Mouse (Mus musculus) embryonic facial prominence, embryonic 15.5 days (tissue): ENCODE measurements around the gene Dlgap5. TPM values are rescaled to one million over a fixed set of nuclear protein-coding genes. Genes with fewer than 3 reads are reported as not detected.

ENCODE experiments used
- ATAC-seq: fragments of 200-750 bp; cut with Nextera tagmentation; 2 replicates; pipeline ENCODE4 v1.8.0; 2017; ENCODE audit warnings: low read depth, moderate TSS enrichment; ENCODE audit not compliant: insufficient number of reproducible peaks, low FRiP score, low TSS enrichment
- H3K27ac ChIP-seq: fragments of 300-500 bp; sonication (generic); replicated peaks from 2 replicates; pipeline ENCODE4 v1.5.1; 2015; ENCODE audit warnings: mild to moderate bottlenecking, inconsistent platforms
- H3K27me3 ChIP-seq: fragments of 300-500 bp; sonication (generic); 2 replicates; pipeline ENCODE4 v1.6.1; 2015; ENCODE audit warnings: inconsistent platforms
- H3K36me3 ChIP-seq: fragments of 300-500 bp; sonication (generic); 2 replicates; pipeline ENCODE4 v1.6.1; 2015; ENCODE audit warnings: mild to moderate bottlenecking, inconsistent platforms
- H3K4me1 ChIP-seq: fragments of 300-500 bp; sonication (generic); 2 replicates; pipeline ENCODE4 v1.6.1; 2015; ENCODE audit warnings: inconsistent platforms
- H3K4me2 ChIP-seq: fragments of 300-500 bp; sonication (generic); replicated peaks from 2 replicates; pipeline ENCODE4 v1.6.1; 2015; ENCODE audit warnings: mild to moderate bottlenecking, inconsistent platforms
- H3K4me3 ChIP-seq: fragments of 300-500 bp; sonication (generic); replicated peaks from 2 replicates; pipeline ENCODE4 v1.5.1; 2015; ENCODE audit warnings: mild to moderate bottlenecking, inconsistent platforms
- H3K9ac ChIP-seq: fragments of 300-500 bp; sonication (generic); 2 replicates; pipeline ENCODE4 v1.6.1; 2015; ENCODE audit warnings: inconsistent platforms
- H3K9me3 ChIP-seq: fragments of 300-500 bp; sonication (generic); replicated peaks from 2 replicates; pipeline ENCODE4 v1.6.1; 2016; ENCODE audit warnings: inconsistent platforms
- WGBS: fragments of 180-500 bp; shearing (Covaris S2); methylation state at CpG from one replicate; pipeline ENCODE4 v1.1.7; 2015; 5-methylcytosine and 5-hydroxymethylcytosine counted together
- polyA plus RNA-seq: library from polyadenylated mRNA; unstranded; fragments of >200 nt; fragmentation: Nextera tagmentation; extraction: Ambion mirVana; gene quantifications from 2 replicates; pipeline ENCODE4 v1.2.1, GENCODE M21; 2015

Dlgap5 gene
- polyA plus RNA-seq, 1 experiment from 2014 or later, result 38.4 TPM

DNA sequence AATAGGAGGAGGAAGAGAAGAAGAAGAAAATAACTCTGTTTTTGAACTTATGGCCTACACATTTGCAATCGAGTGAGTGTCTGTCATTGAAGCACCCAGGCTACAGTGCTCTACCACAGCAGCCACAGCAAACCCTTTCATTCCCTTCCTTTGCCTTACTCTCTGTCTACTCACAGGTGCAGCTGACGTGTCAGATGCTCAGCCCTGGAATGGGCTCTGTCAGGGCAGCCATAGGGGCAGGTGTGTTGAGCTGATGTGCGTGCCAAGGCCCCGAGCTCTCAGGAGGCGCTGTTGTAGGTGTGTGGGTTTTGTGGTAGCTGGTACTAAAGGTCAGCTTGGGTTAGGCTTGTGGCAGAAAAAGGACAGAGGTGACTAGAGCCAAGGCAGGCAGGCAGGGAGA is 48.5 kb downstream of the Dlgap5 start:
- H3K4me1 ChIP-seq, result peaks cover 51% of the 10 kb centered on the region
- no peak overlapping the region for H3K27ac ChIP-seq
- H3K27me3 ChIP-seq, result peaks cover 21% of the 10 kb centered on the region
- H3K9me3 ChIP-seq, result no peaks in the 10 kb centered on the region
- H3K9ac ChIP-seq, result no peak overlapping the region
- H3K4me3 ChIP-seq, result no peak overlapping the region
- no peak for ATAC-seq
- no peak overlapping the region for H3K4me2 ChIP-seq
- WGBS, result 82% methylated on average over 5 of the region's 5 CpGs
- H3K36me3 ChIP-seq, result no peaks in the 10 kb centered on the region

DNA sequence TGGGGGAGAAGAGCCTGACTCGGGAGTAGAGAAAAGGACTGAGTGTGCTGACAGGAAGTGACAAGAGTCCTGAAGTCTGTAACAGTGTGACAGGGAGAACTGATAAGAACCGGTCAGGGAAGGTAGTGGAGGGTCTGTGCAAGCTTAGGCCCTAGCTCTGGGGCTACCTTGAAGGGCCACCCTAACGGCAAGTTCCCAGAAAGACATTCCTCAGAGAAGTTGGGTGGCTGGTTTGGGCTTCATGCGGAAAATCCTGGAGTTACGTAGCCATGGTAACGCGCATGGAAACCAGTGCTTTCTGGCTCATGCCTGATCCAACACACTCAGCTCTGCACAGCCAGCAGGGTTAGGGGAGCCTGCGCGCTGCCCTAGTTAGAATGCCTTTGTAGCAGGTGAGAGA is 50.7 kb downstream of the Dlgap5 start, which contains the start of gene Lgals3:
TSS of gene Lgals3 (plus strand) at position 291 of the 400 bp plus-strand sequence.
- Histone ChIP-seq H3K27me3 (peaks cover under 1% of the 10 kb centered on the region; the same call in 1 of the 2 replicates), H3K4me2 (peak within 1 kb of the TSS; percentile 30), H3K27ac (peak within 1 kb of the TSS; percentile 84), H3K9ac (no peak within 1 kb of the TSS), H3K4me3 (no peak within 1 kb of the TSS), H3K4me1 (peaks cover 38% of the 10 kb centered on the region), H3K36me3 (no peaks in the 10 kb centered on the region), H3K9me3 (no peaks in the 10 kb centered on the region)
- ATAC-seq, result peak; percentile 80; the same call in 1 of the 2 replicates
- WGBS, result 23% methylated on average over 9 of the region's 9 CpGs

DNA sequence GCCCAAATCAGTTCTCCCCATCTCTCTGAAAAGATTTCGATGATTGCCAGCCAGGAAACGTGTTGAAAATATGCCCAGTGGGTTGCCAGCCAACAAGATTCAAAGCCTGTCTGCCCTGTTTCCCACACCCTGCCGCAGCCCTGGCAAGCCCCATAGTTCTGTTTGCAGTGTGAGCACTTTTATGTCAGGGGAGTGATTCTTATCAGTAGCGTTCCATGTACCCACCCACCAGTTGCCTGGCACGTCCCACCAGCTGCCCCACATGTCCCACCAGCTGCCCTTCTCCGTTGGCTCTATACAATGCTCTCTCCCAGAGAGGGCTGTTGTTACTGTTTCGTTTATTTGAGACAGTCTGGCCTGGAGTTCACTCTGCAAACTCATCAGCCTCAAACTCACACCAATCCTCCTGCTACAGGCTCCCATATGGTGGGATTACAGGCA is 51.3 kb downstream of the Dlgap5 start:
- H3K4me2 ChIP-seq, result peak overlapping the region; percentile 30; the same call in 1 of the 2 replicates
- no peaks in the 10 kb centered on the region for H3K27me3 ChIP-seq
- H3K9ac ChIP-seq, result no peak overlapping the region
- peak overlapping the region; percentile 84 for H3K27ac ChIP-seq
- H3K9me3 ChIP-seq, result no peaks in the 10 kb centered on the region
- no peak overlapping the region for H3K4me3 ChIP-seq
- H3K4me1 ChIP-seq, result peaks cover 38% of the 10 kb centered on the region
- H3K36me3 ChIP-seq, result no peaks in the 10 kb centered on the region
- WGBS, result 47% methylated on average over 7 of the region's 7 CpGs
- peak; percentile 55 for ATAC-seq

DNA sequence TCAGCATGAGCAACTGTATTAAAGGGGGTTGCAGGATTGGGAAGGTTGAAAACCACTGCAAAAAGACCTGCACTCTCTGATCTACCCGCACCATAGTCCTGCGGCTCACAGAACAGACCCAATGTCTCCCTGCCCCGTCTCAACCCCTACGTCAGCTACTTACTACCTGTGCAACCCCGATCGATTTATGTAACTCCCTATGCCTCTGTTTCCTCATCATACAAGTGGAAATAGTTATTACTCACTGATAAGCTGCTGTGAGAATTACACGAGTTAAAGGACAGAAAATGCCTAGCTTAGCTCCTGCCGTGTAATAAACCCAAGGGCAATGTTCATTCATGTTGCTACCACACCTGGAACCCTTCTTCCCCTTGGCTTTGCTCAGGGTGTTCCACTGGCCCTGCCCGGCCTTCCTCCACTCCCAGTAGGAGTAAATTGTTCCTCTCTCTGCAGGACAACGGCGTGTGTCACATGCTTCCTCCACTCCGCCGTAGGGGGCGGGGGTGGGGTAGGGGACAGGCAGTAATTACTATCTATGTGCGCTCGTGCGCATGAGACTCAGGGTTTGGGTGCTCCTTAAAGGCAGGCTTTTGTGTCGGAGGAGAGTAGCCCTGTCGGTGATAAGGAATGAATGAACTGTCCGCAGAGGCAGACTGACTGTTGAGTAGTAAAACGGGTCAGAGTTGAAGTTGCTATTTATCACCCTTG is 53.3 kb downstream of the Dlgap5 start:
- ATAC-seq, result no peak
- 35% methylated on average over 21 of the region's 21 CpGs for WGBS
- H3K4me3 ChIP-seq, result no peak overlapping the region
- H3K9me3 ChIP-seq, result no peaks in the 10 kb centered on the region
- no peak overlapping the region for H3K27ac ChIP-seq
- H3K4me2 ChIP-seq, result peak overlapping the region; percentile 11; the same call in 1 of the 2 replicates
- H3K9ac ChIP-seq, result no peak overlapping the region
- H3K4me1 ChIP-seq, result peaks cover 32% of the 10 kb centered on the region
- H3K36me3 ChIP-seq, result no peaks in the 10 kb centered on the region
- no peaks in the 10 kb centered on the region for H3K27me3 ChIP-seq

DNA sequence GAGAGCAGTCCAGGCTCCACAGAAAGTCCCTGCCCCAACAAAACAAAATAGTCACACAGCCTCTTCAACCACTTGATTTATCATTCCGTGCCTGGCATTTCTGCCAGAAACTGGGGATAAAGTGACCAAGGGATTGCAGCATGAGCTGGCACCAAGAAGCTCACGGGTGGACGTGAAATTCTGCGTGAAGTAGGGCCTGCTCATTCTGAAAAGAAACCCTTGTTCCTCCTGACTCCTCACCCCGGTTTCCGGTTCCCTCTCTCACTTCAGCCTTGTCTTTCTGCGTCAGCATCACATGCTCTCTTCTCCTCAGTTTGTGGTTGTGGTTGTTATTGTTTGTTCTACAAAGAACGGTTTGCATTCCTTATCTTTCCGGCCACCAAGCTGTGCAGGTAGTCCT is 56.3 kb downstream of the Dlgap5 start:
- no peak overlapping the region for H3K4me3 ChIP-seq
- no peak overlapping the region for H3K9ac ChIP-seq
- no peak for ATAC-seq
- H3K36me3 ChIP-seq, result no peaks in the 10 kb centered on the region
- H3K27me3 ChIP-seq, result no peaks in the 10 kb centered on the region
- no peak overlapping the region for H3K27ac ChIP-seq
- no peak overlapping the region for H3K4me2 ChIP-seq
- peaks cover 20% of the 10 kb centered on the region for H3K4me1 ChIP-seq
- WGBS, result 82% methylated on average over 9 of the region's 9 CpGs
- H3K9me3 ChIP-seq, result no peaks in the 10 kb centered on the region

DNA sequence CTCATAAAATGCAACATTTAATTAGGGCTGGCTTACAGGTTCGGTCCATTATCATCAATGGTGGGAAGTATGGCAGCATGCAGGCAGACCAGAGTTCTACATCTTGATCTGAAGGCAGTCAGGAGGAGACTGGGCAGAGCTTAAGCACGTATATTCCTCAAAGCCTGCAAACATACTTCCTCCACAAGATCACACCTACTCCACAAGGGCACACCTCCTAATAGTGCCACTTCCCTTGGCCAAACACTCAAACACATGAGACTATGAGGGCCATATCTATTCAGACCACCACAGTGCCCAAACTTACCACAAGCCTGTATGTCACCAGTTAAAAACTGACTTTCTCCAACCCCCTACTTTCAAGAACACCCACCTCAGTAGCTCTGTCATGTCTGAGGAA is 56.8 kb downstream of the Dlgap5 start:
- Histone ChIP-seq H3K4me2 (no peak overlapping the region), H3K9ac (no peak overlapping the region), H3K4me1 (peaks cover 15% of the 10 kb centered on the region), H3K27me3 (no peaks in the 10 kb centered on the region), H3K36me3 (no peaks in the 10 kb centered on the region), H3K27ac (no peak overlapping the region), H3K9me3 (no peaks in the 10 kb centered on the region), H3K4me3 (no peak overlapping the region)
- 90% methylated on average over 2 of the region's 2 CpGs for WGBS
- ATAC-seq, result no peak

DNA sequence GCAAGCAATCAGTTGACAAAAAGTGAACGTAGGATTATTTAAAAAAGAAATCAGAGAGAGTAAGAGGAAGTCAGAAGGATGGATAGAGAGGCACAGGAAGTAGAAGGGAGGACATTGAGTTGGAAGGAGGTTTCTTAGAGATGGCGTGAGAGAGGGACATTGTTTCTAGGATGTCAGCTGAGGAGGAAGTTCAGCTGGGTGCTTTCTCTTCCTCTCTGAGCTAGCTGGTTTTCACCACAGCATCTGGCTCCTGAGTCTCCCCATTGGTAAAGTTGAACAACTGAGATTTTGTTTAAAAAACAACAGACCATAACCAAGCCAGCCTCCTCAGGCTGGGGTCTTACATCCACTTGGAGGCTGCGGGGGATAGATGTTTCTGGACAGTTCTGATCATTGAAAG is 58.6 kb downstream of the Dlgap5 start:
- Histone ChIP-seq H3K9ac (no peak overlapping the region), H3K4me3 (no peak overlapping the region), H3K4me2 (no peak overlapping the region), H3K9me3 (no peaks in the 10 kb centered on the region), H3K27me3 (no peaks in the 10 kb centered on the region), H3K27ac (no peak overlapping the region), H3K36me3 (no peaks in the 10 kb centered on the region), H3K4me1 (no peaks in the 10 kb centered on the region)
- WGBS, result 60% methylated on average over 3 of the region's 3 CpGs
- ATAC-seq, result no peak

DNA sequence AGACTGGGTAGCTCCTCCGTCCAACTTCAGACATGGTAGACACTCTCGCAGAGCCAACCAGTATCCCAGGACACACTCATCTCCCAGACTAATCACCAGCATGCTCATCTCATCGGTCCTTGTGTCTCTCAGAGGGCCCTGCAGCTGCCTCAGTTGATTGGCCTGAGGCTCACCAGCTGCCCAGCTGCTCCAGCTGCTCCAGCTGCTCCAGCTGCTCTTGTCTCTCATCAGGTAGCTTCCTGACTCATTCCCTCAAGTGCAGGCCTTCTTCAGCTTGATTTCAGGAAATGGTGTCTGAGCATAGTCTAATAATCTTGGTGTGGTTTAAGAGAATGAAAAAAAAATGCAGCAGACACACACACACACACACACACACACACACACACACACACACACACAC is 61.6 kb downstream of the Dlgap5 start:
- Histone ChIP-seq H3K27ac (no peak overlapping the region), H3K4me1 (no peaks in the 10 kb centered on the region), H3K9me3 (no peaks in the 10 kb centered on the region), H3K4me2 (no peak overlapping the region), H3K9ac (no peak overlapping the region), H3K4me3 (no peak overlapping the region), H3K36me3 (no peaks in the 10 kb centered on the region), H3K27me3 (no peaks in the 10 kb centered on the region)
- WGBS, result 65% methylated on average over 3 of the region's 3 CpGs
- no peak for ATAC-seq

DNA sequence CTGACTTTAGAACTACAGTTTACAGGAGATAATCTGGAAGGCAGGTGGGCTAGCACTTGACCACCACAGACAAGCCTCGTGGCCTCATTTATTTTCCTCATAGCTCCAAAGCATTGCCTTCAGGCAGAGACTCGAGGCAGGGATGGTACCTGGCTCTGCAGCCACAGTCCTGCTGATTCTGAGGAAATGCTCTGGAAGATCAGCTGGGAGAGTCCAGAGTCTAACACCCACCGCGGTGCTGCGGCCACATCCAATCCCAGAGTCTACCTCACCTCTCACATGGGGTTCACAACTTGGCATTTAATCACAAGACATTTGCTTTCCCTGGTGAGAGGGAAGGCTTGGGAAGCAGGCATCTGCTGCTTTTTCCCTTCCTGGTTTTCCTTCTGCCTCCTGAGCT is 63.3 kb downstream of the Dlgap5 start:
- ATAC-seq, result no peak
- H3K27ac ChIP-seq, result no peak overlapping the region
- no peaks in the 10 kb centered on the region for H3K9me3 ChIP-seq
- H3K4me3 ChIP-seq, result no peak overlapping the region
- no peaks in the 10 kb centered on the region for H3K36me3 ChIP-seq
- no peaks in the 10 kb centered on the region for H3K4me1 ChIP-seq
- WGBS, result 69% methylated on average over 5 of the region's 5 CpGs
- H3K27me3 ChIP-seq, result no peaks in the 10 kb centered on the region
- H3K9ac ChIP-seq, result no peak overlapping the region
- H3K4me2 ChIP-seq, result no peak overlapping the region

DNA sequence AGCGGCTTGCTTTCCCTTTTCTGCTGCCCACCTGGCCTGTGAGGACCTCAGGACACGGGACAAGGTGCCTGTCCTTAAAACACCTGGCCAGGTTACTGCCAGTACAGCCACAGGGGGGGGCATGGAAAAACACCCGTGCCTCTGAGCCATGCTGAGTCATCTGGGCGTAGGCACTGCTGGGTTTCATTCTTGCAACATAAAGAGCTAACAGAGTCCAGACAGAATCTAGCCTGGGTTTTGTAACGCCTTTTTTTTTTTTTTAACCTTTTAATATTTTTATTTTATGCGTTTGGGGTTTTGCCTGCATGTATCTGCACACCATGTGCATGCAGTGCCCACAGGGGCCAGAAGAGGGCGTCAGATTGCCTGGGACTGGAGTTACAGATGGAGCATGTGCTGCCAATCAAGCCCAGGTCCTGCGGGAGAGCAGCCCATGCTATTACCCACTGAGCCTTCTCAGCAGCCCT is 64.1 kb downstream of the Dlgap5 start:
- Histone ChIP-seq H3K4me2 (no peak overlapping the region), H3K4me1 (no peaks in the 10 kb centered on the region), H3K36me3 (no peaks in the 10 kb centered on the region), H3K9me3 (no peaks in the 10 kb centered on the region), H3K9ac (no peak overlapping the region), H3K27ac (no peak overlapping the region), H3K4me3 (no peak overlapping the region), H3K27me3 (no peaks in the 10 kb centered on the region)
- WGBS, result 58% methylated on average over 8 of the region's 8 CpGs
- ATAC-seq, result no peak

DNA sequence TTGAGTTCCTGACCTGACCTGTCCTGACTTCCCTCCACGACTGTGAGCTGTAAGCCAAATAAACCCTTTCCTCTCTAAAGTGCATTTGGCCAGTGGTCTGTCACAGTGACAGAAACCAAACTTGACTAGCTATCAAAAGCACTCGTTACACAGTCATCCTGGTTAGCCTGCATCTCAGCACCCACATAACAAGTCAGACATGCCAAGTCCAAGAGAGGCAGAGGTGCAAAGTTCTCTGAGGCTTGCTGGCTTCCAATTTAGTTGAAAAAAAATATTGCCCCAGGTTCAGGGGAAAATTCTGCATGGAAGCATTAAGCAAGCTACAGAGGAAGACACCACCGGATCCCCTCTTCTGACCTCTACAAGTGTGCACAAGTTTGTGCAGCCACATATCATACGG is 65.0 kb downstream of the Dlgap5 start:
- no peaks in the 10 kb centered on the region for H3K4me1 ChIP-seq
- no peaks in the 10 kb centered on the region for H3K27me3 ChIP-seq
- no peak overlapping the region for H3K4me3 ChIP-seq
- no peak overlapping the region for H3K27ac ChIP-seq
- WGBS, result 75% methylated on average over 4 of the region's 4 CpGs
- no peak for ATAC-seq
- H3K36me3 ChIP-seq, result no peaks in the 10 kb centered on the region
- no peak overlapping the region for H3K9ac ChIP-seq
- no peak overlapping the region for H3K4me2 ChIP-seq
- no peaks in the 10 kb centered on the region for H3K9me3 ChIP-seq

DNA sequence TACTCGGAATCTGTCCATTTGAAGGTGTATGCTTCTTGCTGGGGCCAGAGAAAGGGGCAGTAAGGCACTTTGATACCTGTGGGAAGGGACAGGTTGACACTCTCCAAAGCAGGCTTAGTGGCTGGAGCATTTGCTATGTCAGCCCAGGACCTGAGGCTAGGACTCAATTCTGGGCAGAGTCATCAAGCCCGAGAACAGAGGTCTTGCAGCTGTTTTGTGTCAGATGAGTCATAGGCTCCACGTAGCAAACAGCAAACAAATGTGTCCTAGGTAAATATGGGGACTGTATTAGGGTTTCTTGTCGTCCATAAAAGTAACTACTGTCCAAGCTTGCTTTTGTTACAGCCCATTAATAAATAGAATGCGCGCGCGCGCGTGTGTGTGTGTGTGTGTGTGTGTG is 65.9 kb downstream of the Dlgap5 start:
- no peak overlapping the region for H3K4me2 ChIP-seq
- H3K27ac ChIP-seq, result no peak overlapping the region
- H3K4me1 ChIP-seq, result no peaks in the 10 kb centered on the region
- no peak overlapping the region for H3K4me3 ChIP-seq
- H3K9me3 ChIP-seq, result no peaks in the 10 kb centered on the region
- H3K36me3 ChIP-seq, result no peaks in the 10 kb centered on the region
- no peak for ATAC-seq
- WGBS, result 87% methylated on average over 10 of the region's 10 CpGs
- no peak overlapping the region for H3K9ac ChIP-seq
- H3K27me3 ChIP-seq, result no peaks in the 10 kb centered on the region
